Mouse (Mus musculus) embryonic fibroblast, embryonic 13.5 days (primary cell): Measurements from ENCODE around the gene Col5a1.

Experiments used
- CTCF ChIP-seq: IDR thresholded peaks from 2 replicates; pipeline ENCODE4 v1.5.1; 2011; ENCODE audit warnings: mild to moderate bottlenecking, control low read depth, low read length, moderate library complexity, borderline replicate concordance; ENCODE audit not compliant: insufficient read depth
- POLR2A ChIP-seq: IDR thresholded peaks from 2 replicates; pipeline ENCODE4 v1.6.1; 2011; ENCODE audit warnings: low read depth, mild to moderate bottlenecking, control low read depth, low read length, moderate library complexity

DNA sequence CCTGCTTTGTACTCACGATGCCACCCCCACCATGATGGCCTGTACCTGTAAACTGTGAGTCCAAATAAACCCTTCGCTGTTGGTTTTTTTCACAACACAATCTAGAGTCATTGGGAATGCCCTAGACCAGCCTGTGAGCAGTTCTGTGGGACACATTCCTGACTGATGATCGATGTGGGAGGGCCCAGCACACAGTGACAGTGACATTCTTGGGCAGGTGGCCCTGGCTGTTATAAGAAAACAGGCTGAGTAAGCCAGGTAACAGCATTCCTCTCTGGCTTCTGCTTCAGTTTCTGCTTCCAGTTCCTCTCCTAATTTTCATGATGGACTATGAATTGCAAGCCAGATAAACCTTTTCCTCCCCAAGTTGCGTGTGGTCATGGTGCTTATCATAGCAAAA, 41.3 kb upstream of the Col5a1 start:
- no peak for TF ChIP-seq CTCF
- no peak for TF ChIP-seq POLR2A
